Mouse (Mus musculus) forebrain, postnatal 0 days (tissue): ENCODE data around the gene Plod1. TPM values are rescaled to one million over a fixed set of nuclear protein-coding genes. Genes with fewer than 3 reads are reported as not detected.

Experiments
- ATAC-seq: fragments of 200-750 bp; cut with Nextera tagmentation; 2 replicates; pipeline ENCODE4 v1.8.0; 2017; ENCODE audit warnings: mild to moderate bottlenecking, moderate library complexity
- DNase-seq: peaks from one replicate; pipeline ENCODE4 v3.0.0-alpha.2; 2015
- H3K27ac ChIP-seq: fragments of 300-500 bp; sonication (generic); 2 replicates; pipeline ENCODE4 v1.5.1; 2014; ENCODE audit warnings: low read depth, mild to moderate bottlenecking, antibody characterized with exemption, low read length, moderate library complexity, mixed read lengths
- H3K27me3 ChIP-seq: fragments of 300-500 bp; sonication (generic); 2 replicates; pipeline ENCODE4 v1.6.1; 2014; ENCODE audit warnings: mild to moderate bottlenecking, low read length, mixed read lengths; ENCODE audit not compliant: insufficient read depth
- H3K36me3 ChIP-seq: fragments of 300-500 bp; sonication (generic); 2 replicates; pipeline ENCODE4 v1.6.1; 2014; ENCODE audit warnings: mild to moderate bottlenecking, moderate library complexity; ENCODE audit not compliant: insufficient read depth
- H3K4me1 ChIP-seq: fragments of 300-500 bp; sonication (generic); 2 replicates; pipeline ENCODE4 v1.6.1; 2014; ENCODE audit warnings: antibody characterized with exemption; ENCODE audit not compliant: insufficient read depth
- H3K4me2 ChIP-seq: fragments of 300-500 bp; sonication (generic); 2 replicates; pipeline ENCODE4 v1.6.1; 2014; ENCODE audit warnings: low read depth, mild to moderate bottlenecking, moderate library complexity
- H3K4me3 ChIP-seq: fragments of 300-500 bp; sonication (generic); 2 replicates; pipeline ENCODE4 v1.5.1; 2014; ENCODE audit warnings: low read depth, low read length, mixed read lengths
- H3K9ac ChIP-seq: fragments of 300-500 bp; sonication (generic); 2 replicates; pipeline ENCODE4 v1.6.1; 2014; ENCODE audit warnings: mild to moderate bottlenecking
- H3K9me3 ChIP-seq: fragments of 300-500 bp; sonication (generic); 2 replicates; pipeline ENCODE4 v1.6.1; 2016; ENCODE audit warnings: low read length
- CTCF ChIP-seq: sonication (generic); IDR thresholded peaks from 2 replicates; pipeline ENCODE4 v1.5.1; 2016; ENCODE audit warnings: antibody characterized with exemption, control low read depth, low read depth
- WGBS: fragments of 180-500 bp; shearing (Covaris S2); extraction: QIAGEN DNeasy Blood & Tissue Kit; methylation state at CpG from one replicate; pipeline ENCODE4 v1.1.7; 2014; 5-methylcytosine and 5-hydroxymethylcytosine counted together
- polyA plus RNA-seq: library from polyadenylated mRNA; unstranded; fragments of >200 nt; fragmentation: Nextera tagmentation; extraction: Ambion mirVana; gene quantifications from 2 replicates; pipeline ENCODE4 v1.2.1, GENCODE M21; 2015
- total RNA-seq: library from RNA; depleted of rRNA; stranded (reverse); fragments of >200 nt; gene quantifications from 2 replicates; pipeline ENCODE4 v1.2.3, GENCODE M21; 2014

Plod1 gene
- total and polyA plus RNA-seq, 2 experiments from 2014 or later: 17.9 to 18.8 TPM

GRCm38 (mm10) chr4:147968816-147969215, 32.2 kb upstream of the Plod1 start:
- Histone ChIP-seq H3K27ac (no peak overlapping the region), H3K9ac (no peak overlapping the region), H3K4me1 (no peaks in the 10 kb centered on the region), H3K27me3 (no peaks in the 10 kb centered on the region), H3K36me3 (no peaks in the 10 kb centered on the region), H3K4me3 (no peak overlapping the region), H3K4me2 (no peak overlapping the region), H3K9me3 (no peaks in the 10 kb centered on the region)
- ATAC-seq (no peak), DNase-seq (no peak)
- 89% methylated on average over 2 of the region's 2 CpGs for WGBS
- TF ChIP-seq CTCF: no peak

GRCm38 (mm10) chr4:147965712-147966111, 29.1 kb upstream of the Plod1 start:
- H3K27me3 ChIP-seq: no peaks in the 10 kb centered on the region
- no peak overlapping the region for H3K9ac ChIP-seq
- no peaks in the 10 kb centered on the region for H3K9me3 ChIP-seq
- no peak overlapping the region for H3K27ac ChIP-seq
- no peak overlapping the region for H3K4me3 ChIP-seq
- DNase-seq (no peak), ATAC-seq (no peak)
- H3K4me1 ChIP-seq: no peaks in the 10 kb centered on the region
- H3K4me2 ChIP-seq: no peak overlapping the region
- no peak for TF ChIP-seq CTCF
- no peaks in the 10 kb centered on the region for H3K36me3 ChIP-seq
- 82% methylated on average over 7 of the region's 7 CpGs for WGBS

- Histone ChIP-seq H3K4me2 (no peak overlapping the region), H3K9me3 (no peaks in the 10 kb centered on the region), H3K27me3 (no peaks in the 10 kb centered on the region), H3K27ac (no peak overlapping the region), H3K36me3 (no peaks in the 10 kb centered on the region), H3K4me1 (no peaks in the 10 kb centered on the region), H3K9ac (no peak overlapping the region), H3K4me3 (no peak overlapping the region)
- no peak for TF ChIP-seq CTCF
- no peak for ATAC-seq
- WGBS: 91% methylated on average over 15 of the region's 15 CpGs
- DNase-seq: no peak
Observed at GRCm38 (mm10) chr4:147963623-147964022, 27.1 kb upstream of the Plod1 start.

DNA sequence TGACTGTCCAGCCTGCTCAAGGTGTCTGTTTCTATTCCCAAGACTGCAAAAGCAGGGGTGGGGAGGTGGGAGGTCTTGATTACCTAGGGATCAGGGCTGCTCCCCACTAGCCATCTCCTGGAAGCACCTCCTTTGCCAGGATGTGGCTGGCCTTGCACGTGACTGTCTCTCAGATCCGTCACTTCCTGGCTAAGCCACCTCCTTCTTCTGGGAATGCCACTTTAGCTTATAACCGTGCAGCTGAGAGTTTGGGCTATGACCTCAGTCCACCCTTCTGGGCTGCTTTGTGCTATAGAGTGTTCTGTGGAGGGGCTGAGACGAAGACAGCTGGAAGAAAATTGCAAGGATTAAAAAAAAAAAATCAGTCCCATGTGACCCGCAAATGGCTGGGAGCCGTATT, 26.2 kb upstream of the Plod1 start:
- no peak overlapping the region for H3K9ac ChIP-seq
- no peak for TF ChIP-seq CTCF
- no peak overlapping the region for H3K4me3 ChIP-seq
- ATAC-seq (peak; percentile 62), DNase-seq (no peak)
- no peaks in the 10 kb centered on the region for H3K4me1 ChIP-seq
- no peaks in the 10 kb centered on the region for H3K27me3 ChIP-seq
- no peak overlapping the region for H3K27ac ChIP-seq
- no peaks in the 10 kb centered on the region for H3K9me3 ChIP-seq
- no peaks in the 10 kb centered on the region for H3K36me3 ChIP-seq
- WGBS: 50% methylated on average over 6 of the region's 6 CpGs
- H3K4me2 ChIP-seq: no peak overlapping the region

DNA sequence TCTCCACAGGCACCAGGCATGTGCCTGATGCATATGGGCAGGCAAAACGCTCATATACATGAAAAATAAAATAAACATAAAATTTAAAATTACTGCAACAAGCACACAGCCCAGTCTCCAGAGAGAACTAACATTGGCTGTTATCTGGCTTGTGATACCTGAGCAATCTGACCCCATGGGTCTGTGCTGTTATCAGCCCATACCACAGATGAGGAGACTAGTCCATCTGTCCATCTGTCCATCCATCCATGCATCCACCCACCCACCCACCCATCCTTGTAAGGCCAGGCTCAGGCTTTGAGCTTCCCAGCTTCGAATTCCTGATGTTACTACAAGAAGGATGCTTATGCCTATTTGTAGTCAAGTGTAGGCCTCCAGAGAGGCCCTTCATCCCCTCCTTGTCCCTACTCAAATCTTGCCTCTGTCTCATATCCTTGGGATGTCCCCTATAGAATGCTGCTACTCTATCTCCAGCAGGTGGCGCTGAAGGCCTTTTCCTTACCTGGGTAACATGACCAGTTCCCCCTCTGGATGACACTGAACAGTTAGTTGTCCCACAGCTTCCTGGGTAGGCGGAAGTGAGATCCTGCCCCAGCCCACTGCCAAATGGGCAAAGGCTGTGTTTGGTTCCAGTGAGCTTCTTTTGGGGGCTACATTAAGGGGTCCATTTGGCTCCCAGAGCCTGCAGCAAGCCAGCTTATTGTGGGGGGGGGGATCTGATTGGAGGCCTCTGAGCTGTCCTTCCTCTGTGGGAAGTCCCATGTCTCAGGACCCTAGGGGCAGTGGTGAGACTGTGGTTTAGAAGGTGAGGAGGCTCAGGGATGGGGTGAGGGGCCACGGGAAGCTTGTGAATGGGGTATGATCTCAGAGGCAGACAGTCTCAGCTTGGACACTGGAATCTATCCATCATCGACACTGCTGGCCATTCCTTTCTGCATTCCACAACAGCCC, 23.6 kb upstream of the Plod1 start:
- Histone ChIP-seq H3K4me1 (no peaks in the 10 kb centered on the region), H3K27me3 (no peaks in the 10 kb centered on the region), H3K9me3 (no peaks in the 10 kb centered on the region), H3K36me3 (no peaks in the 10 kb centered on the region), H3K9ac (no peak overlapping the region), H3K27ac (no peak overlapping the region), H3K4me3 (no peak overlapping the region), H3K4me2 (no peak overlapping the region)
- WGBS: 40% methylated on average over 6 of the region's 6 CpGs
- DNase-seq: peak; percentile 73
- peak; percentile 79 for ATAC-seq
- TF ChIP-seq CTCF: peak; percentile 82

GRCm38 (mm10) chr4:147957141-147957540, 20.6 kb upstream of the Plod1 start:
- Histone ChIP-seq H3K27ac (no peak overlapping the region), H3K9me3 (no peaks in the 10 kb centered on the region), H3K4me1 (no peaks in the 10 kb centered on the region), H3K4me2 (no peak overlapping the region), H3K4me3 (no peak overlapping the region), H3K36me3 (no peaks in the 10 kb centered on the region), H3K27me3 (no peaks in the 10 kb centered on the region), H3K9ac (no peak overlapping the region)
- ATAC-seq: no peak
- 45% methylated on average over 11 of the region's 11 CpGs for WGBS
- DNase-seq: no peak
- TF ChIP-seq CTCF: no peak

- Histone ChIP-seq H3K4me3 (no peak overlapping the region), H3K27me3 (no peaks in the 10 kb centered on the region), H3K9me3 (no peaks in the 10 kb centered on the region), H3K4me2 (no peak overlapping the region), H3K9ac (no peak overlapping the region), H3K27ac (no peak overlapping the region), H3K36me3 (peaks cover 3% of the 10 kb centered on the region; the same call in 1 of the 2 replicates), H3K4me1 (no peaks in the 10 kb centered on the region)
- ATAC-seq (peak; percentile 50), DNase-seq (peak; percentile 64)
- TF ChIP-seq CTCF: peak; percentile 68
- WGBS: 7% methylated on average over 4 of the region's 4 CpGs
Observed at GRCm38 (mm10) chr4:147953590-147953989, 17.0 kb upstream of the Plod1 start.
